Mouse (Mus musculus): ENCODE data around the gene 2300002M23Rik.

2300002M23Rik gene

GRCm38 (mm10) chr17:35556186-35556765 is 11.0 kb upstream of the 2300002M23Rik start:
- DNase-seq (ENCODE audit: low spot score in 2 of 2), result no peak

- DNase-seq (ENCODE audit: low spot score in 2 of 2), result no peak
Observed at GRCm38 (mm10) chr17:35556812-35557211, 10.4 kb upstream of the 2300002M23Rik start.

- no peak for DNase-seq (ENCODE audit: low spot score in 2 of 2)
Observed at GRCm38 (mm10) chr17:35557351-35557750, 9.9 kb upstream of the 2300002M23Rik start.

- no peak for DNase-seq (ENCODE audit: low spot score in 2 of 2)
Observed at GRCm38 (mm10) chr17:35558216-35558615, 9.0 kb upstream of the 2300002M23Rik start.

GRCm38 (mm10) chr17:35567767-35568166 is 517 bp downstream of the 2300002M23Rik start:
- DNase-seq (ENCODE audit: low spot score in 2 of 2), result no peak

GRCm38 (mm10) chr17:35569091-35569944 is 2.1 kb downstream of the 2300002M23Rik start:
- no peak for DNase-seq (ENCODE audit: low spot score in 2 of 2)

- no peak for DNase-seq (ENCODE audit: low spot score in 2 of 2)
Observed at GRCm38 (mm10) chr17:35570836-35571235, 3.6 kb downstream of the 2300002M23Rik start.

- no peak for DNase-seq (ENCODE audit: low spot score in 2 of 2)
Observed at GRCm38 (mm10) chr17:35571477-35571876, 4.2 kb downstream of the 2300002M23Rik start.

- DNase-seq (ENCODE audit: low spot score in 2 of 2), result peak; percentile 68 to 79
Observed at GRCm38 (mm10) chr17:35578211-35578610, 11.0 kb downstream of the 2300002M23Rik start.

- DNase-seq (ENCODE audit: low spot score in 2 of 2), result no peak
Observed at GRCm38 (mm10) chr17:35582900-35583299, 15.7 kb downstream of the 2300002M23Rik start.

- DNase-seq (ENCODE audit: low spot score in 2 of 2), result peak; percentile 91 to 92
Observed at GRCm38 (mm10) chr17:35584330-35584937, 17.2 kb downstream of the 2300002M23Rik start.

- no peak for DNase-seq (ENCODE audit: low spot score in 2 of 2)
Observed at GRCm38 (mm10) chr17:35587291-35587690, 20.0 kb downstream of the 2300002M23Rik start.

- DNase-seq (ENCODE audit: low spot score in 2 of 2), result no peak
Observed at GRCm38 (mm10) chr17:35588387-35588786, 21.1 kb downstream of the 2300002M23Rik start.

GRCm38 (mm10) chr17:35590410-35591218 is 23.4 kb downstream of the 2300002M23Rik start:
- DNase-seq (ENCODE audit: low spot score in 2 of 2), result peak; percentile 88 to 90

- DNase-seq (ENCODE audit: low spot score in 2 of 2), result peak in 1 of 2 experiments; percentile 42
Observed at GRCm38 (mm10) chr17:35591219-35591578, 23.9 kb downstream of the 2300002M23Rik start.

- DNase-seq (ENCODE audit: low spot score in 2 of 2), result no peak
Observed at GRCm38 (mm10) chr17:35591731-35592130, 24.5 kb downstream of the 2300002M23Rik start.

- DNase-seq (ENCODE audit: low spot score in 2 of 2), result no peak
Observed at GRCm38 (mm10) chr17:35592131-35592530, 24.9 kb downstream of the 2300002M23Rik start.

GRCm38 (mm10) chr17:35593786-35594185 is 26.5 kb downstream of the 2300002M23Rik start:
- DNase-seq (ENCODE audit: low spot score in 2 of 2), result no peak

GRCm38 (mm10) chr17:35594456-35594855 is 27.2 kb downstream of the 2300002M23Rik start:
- DNase-seq (ENCODE audit: low spot score in 2 of 2), result no peak

- DNase-seq (ENCODE audit: low spot score in 2 of 2), result no peak
Observed at GRCm38 (mm10) chr17:35597399-35597798, 30.1 kb downstream of the 2300002M23Rik start.

- DNase-seq (ENCODE audit: low spot score in 2 of 2), result no peak
Observed at GRCm38 (mm10) chr17:35601249-35601648, 34.0 kb downstream of the 2300002M23Rik start, which contains the start of gene Sfta2. Sfta2 (plus strand) TSS chr17:35601549.

Measured in right cerebral cortex, postnatal 10 days (tissue).